Mouse (Mus musculus) embryonic fibroblast, embryonic 13.5 days (primary cell): ENCODE results near the gene Gm5155.

Experiments
- CTCF ChIP-seq: IDR thresholded peaks from 2 replicates; pipeline ENCODE4 v1.5.1; 2011; ENCODE audit warnings: mild to moderate bottlenecking, control low read depth, low read length, moderate library complexity, borderline replicate concordance; ENCODE audit not compliant: insufficient read depth
- POLR2A ChIP-seq: IDR thresholded peaks from 2 replicates; pipeline ENCODE4 v1.6.1; 2011; ENCODE audit warnings: low read depth, mild to moderate bottlenecking, control low read depth, low read length, moderate library complexity

GRCm38 (mm10) chr7:17871467-17871866 is at the start of gene Gm5155:
- TF ChIP-seq CTCF (no peak), POLR2A (no peak)
